Mouse (Mus musculus) yolk sac, embryonic 10.5 days (tissue): ENCODE measurements around the gene Jmjd1c.

Experiments
- DNase-seq: peaks from one replicate; pipeline ENCODE4 v3.0.0-alpha.2; 2017; ENCODE audit warnings: low spot score

The Jmjd1c gene

GRCm38 (mm10) chr10:67302340-67302739 is 206.4 kb downstream of the Jmjd1c start:
- DNase-seq = no peak
